Mouse (Mus musculus) right cerebral cortex, postnatal 14 days (tissue): ENCODE measurements around the gene Spdye4a.

ENCODE experiments used
- DNase-seq: peaks from one replicate; pipeline ENCODE4 v3.0.0; 2022

Spdye4a gene

DNA sequence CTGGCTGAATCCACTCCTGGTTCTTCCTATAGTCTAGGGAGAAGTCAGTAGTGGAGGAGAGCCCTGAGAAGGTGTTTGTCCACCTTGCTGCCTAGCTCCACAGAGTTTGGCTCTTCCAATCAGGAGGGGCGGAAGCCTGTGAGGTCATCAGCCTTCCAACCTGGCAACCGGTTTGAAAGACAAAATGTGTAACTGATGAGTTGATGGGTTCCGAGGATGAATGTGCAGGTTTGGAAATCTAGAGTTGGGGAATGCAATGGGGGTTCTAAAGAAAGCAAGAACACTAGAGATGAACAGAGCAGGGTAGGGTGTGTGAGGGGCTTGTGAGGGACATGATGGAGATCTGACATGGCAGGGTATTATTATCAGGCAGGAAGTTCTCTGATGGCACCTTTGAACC lies at the start of gene Spdye4a:
Gene Spdye4a, minus strand, starts transcription at position 101 of the 400 bp plus-strand sequence.
- no peak for DNase-seq

DNA sequence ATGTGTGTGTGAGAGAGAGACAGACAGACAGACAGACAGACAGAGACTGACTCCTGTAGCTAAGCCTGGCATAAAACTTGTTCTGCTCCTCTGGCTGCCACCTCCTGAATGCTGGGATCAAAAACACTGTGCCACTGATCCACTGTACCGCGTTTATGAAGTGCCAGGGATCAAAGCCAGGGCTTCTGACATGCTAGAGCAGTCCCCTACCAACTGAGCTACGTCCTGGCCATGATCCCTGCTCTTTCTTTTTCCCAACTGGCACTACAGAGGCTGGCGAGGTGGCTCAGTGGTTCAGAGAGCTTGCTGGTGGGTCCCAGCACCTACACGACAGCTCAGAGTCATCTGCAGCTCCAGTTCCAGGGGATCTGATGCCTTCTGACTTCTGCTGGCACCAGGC lies 49.1 kb upstream of the Spdye4a start:
- no peak for DNase-seq

DNA sequence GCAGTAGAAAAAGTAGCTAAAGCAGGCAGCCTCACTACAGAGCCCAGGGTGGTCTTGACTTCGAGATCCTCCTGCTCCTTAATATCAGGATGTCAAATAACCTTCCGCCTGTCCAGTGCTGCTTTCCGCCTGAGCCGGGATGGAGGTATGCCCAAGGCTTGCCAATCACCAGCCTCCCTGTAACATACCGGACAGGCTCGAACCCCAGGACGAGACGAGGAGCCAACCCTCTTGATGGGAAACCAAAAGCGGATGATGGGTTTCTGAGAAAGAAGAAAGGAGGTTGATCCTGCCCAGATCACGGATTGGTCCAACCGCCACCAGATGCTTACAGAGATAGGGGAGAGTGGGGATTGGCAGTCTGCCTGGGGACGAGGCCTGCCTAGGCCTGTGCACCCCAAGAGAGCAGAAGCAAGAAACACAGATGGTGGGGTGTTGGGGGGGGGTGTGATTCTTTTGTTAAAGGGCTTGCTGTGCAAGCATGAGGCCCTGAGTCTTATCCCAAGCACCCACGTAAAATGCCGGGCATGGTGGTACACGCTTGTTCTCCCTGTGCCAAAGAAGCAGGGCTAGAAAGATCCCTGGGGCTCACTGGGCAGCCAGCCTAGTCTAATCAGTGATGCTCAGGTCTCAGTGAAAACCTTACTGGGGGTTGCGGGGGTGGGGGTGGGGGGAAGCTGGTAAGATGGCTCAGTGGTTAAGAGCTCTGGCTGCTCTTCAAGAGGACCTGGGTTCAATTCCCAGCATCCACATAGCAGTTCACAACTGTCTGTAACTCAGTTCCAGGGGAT lies 46.0 kb upstream of the Spdye4a start:
- no peak for DNase-seq

DNA sequence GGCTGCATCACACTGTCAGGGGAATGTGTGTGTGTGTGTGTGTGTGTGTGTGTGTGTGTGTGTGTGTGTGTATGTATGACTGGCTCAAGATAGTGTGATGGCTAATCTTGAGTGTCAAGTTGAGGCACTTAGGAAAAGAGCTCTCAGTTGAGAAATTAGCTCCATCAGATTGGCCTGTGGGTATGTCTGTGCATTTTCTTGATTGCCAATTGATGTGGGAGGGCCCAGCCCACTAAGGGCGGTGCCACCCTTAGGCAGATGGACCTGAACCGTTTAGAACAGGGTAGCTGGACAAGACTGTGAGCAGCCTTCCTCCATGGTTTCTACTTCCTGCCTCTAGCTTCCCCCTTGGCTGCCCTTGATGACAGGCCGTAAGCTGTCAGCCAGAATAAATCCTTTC lies 45.4 kb upstream of the Spdye4a start:
- no peak for DNase-seq

DNA sequence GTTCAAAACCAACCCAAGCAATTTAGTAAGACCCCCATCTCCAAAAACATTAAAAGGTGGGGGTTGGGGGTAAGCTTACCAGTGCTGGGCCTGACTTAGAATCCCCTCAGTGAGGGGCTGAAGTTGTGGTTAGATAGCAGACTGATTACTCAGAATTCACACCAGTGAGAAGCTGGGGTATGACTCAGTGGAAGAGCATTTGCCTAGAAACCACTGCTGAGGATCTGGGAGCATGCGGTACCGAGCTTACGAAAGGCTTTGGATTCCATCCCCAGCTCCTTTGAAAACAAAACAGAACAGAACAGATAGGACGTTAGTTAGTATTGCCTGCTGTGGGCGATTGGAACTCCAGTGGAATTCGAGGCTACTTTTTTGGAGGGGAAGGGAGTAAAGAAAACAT lies 45.0 kb upstream of the Spdye4a start:
- DNase-seq = no peak

DNA sequence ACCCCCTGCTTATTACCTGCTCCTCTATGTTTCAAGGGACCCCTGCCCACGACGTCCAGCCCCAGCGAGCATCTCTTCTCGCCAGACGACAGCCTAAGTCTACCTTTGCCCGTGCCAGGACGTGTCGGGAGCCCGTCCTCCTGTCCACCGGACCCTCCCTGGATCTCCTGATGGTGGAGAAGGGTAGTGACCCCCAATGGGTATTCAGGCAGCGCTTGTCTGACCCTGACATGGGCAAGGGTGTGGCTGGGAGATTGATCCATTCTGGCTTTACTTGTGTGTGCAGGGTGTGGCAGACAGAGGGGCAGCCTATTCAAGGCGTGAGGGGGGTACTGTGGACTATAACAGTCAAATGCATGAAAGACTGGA lies 43.4 kb upstream of the Spdye4a start:
- no peak for DNase-seq

DNA sequence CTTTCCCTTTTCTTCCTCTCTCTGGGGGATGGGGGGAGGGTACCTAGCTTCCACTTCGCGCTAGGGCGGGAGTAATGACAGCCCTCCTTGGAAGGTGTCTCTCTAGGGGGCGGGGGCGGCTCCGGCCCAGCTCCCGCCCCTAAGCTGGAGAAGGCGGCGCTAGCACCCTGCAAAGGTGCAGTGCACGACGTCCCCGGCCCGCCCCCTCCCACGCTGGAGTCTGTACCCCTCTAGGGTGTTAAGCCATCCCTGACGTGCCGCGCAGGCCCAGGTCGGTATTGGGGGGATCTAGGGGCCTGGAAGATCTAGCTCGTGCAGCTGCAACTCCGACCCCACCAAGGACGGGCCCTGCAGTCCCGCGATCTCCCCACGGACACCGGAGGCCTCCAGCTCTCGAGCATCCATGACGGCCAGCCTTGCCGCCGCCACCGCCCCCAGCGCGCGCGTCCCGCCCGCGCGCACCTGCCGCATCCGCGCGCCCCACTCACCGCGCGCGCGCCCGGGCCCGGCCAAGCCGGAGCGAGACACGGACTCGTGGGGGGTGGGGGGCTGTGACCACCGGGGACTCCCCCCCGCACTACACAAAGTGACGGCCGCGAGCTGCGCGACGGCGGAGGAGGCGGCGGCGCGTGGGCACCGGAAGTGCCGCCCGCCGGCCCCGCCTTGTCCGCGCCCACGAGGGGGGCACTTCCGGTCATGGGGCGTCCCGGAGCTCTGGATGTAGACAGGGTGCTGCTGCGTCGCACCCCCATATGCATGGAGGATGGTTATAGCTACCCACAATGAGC lies 42.9 kb upstream of the Spdye4a start, which contains the start of gene Zfp316:
Gene Zfp316, minus strand, starts transcription at position 660 of the 788 bp plus-strand sequence.
- DNase-seq = peak; percentile 77

DNA sequence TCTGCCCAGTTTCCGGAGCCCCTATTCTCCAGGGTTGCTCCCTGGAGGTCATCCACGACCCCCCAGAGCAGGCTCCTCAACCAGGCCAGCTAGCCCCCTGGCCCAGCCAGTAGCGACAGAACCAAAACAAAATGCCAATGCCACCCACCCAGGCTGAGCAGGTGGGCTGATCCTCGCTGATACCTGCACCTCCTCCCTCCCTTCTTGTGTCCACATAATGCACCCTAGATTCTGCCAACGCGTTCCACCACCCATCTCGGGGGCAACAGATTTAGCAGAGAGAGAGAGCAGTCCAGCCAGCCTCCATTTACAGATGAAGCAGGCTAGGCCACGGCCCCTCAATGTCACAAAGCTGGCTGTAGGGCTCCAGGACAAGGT lies 42.3 kb upstream of the Spdye4a start:
- DNase-seq = no peak

DNA sequence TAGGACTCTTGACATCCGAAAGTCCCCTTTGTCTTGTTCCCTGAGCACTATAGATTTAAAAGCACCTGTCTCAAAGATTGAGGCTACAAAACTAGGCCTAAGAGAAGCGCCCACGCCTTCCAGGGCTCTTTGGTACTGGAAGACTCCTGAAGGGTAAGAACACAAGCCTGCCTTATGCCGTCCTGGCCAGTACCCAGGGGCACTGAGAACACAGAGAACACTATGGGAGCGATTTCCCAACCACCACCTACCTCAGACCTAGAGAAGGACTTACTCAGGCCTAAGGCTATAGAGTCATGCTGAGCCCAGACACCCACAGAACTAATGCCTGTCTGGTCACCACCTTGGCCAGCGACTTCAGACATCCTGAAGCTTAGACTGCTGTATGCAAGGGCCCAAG lies 40.1 kb upstream of the Spdye4a start:
- no peak for DNase-seq

DNA sequence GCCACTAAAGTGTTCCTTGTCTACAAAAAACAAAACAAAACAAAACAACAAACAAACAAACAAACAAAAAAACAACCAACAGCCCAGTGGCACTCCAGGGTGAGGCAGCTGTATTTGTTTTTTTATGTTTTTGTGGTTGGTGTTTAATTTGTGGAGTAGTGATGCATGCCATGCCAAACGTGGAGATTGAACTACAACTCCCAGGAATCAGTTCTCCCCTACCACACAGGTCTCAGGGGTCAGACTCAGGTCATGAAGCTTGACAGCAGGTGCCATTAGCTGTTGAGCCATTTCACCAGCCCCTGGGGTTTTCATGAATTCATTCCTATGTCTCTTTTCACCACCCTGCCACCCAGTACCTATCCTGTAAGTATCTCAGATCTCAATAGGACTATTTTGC lies 38.7 kb upstream of the Spdye4a start:
- DNase-seq = no peak

DNA sequence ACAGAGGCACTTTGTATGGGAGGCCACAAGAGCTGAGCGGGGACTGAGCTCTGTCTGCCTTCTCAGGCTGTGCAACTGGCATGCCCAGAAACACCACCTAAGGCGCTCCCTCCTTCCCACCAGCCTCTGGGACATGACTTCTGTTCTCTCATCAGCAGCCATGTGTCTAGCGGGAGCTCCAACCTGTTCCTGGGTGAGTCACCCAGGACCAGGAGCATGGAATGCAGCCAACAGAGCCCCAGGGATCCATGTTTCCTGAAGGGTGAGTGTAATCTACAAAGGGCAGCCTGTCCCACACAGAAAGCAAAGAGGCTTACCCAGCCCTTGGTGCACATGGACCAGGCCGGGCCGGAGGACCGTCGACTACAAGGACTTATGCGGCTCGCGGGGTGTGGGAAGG lies 38.0 kb upstream of the Spdye4a start:
- DNase-seq = peak; percentile 29

DNA sequence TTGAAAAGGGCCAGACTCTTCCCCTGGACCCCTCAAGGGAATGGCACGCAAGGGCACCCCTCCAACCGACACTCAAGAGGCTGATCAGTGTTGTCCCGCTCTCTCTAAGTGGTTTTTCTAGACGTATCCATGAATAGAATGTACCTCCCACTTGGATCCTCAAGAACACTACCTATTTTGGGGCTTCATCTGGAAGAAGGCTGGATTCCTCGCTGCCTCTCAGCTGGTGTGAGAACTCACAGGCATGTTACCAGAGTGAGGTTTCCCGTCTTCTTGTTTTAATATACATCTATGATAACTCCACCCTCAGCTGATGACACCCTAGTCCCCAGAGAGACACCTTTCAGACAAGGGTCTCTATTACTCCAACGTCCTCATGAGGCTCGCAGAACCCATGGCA lies 34.9 kb upstream of the Spdye4a start:
- DNase-seq = no peak

DNA sequence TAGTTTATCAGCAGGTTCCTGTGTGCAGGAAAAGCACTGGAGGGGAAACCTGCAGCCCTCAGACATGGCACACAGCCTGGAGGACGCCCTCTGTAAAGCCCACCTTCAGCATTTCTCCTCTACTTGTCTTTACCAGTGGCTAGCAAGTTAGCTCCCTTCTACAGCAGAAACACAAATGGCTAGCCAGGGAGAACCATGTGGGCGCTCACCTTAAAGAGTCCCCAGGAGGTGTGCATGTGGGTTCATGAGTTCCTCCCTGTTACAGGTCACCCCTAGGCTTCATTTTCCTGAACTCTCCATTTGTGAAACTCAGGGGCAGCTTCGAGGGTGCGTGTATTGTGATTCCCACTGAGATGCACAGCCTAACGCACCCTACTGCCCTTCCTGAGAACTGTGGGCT lies 29.1 kb upstream of the Spdye4a start:
- no peak for DNase-seq

DNA sequence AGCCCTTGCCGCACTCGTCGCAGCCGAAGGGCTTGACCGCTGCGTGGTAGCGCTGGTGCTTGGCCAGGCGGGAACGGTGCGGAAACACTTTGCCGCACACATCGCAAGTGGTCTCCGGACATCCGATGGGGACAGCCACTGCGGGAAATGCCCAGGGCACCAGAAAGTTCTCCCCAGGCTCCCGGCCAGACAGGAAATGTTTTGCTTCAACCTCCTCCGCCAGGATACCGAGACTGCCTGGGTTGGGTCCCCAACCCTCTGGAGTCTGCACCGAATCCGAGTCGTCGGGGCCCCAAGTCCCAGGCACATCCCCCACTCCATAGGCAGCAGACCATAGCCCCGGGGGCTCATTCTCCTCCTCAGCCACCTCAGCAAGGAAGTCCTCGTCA lies 28.4 kb upstream of the Spdye4a start:
- DNase-seq = no peak

DNA sequence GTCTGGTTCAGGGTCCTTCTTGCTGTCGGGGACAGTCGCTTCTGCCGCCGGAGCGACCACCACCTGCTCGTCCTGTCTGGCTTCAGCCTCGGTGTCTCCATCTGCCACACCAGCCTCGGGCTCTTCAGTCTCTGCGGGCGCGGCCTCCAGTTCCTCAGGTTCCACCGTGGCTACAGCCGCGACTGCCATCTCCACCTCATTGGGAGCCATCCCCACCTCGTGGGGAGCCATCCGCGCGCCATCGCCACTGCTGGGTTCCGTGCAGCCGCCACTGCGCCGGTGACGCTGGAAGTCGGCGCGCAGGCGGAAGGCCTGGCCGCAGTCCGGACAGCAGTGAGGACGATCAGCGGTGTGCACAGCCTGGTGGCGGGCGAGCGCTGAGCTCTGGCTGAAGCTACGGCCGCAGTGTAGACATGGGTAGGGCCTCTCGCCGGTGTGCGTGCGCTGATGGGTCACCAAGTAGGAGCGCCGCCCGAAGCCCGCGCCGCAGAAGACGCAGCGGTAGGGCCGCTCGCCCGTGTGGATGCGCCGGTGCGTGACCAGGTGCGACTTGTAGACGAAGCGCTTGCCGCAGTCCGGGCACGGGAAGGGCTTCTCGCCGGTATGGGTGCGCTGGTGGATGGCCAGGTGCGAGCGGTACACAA lies 27.9 kb upstream of the Spdye4a start:
- DNase-seq = no peak

DNA sequence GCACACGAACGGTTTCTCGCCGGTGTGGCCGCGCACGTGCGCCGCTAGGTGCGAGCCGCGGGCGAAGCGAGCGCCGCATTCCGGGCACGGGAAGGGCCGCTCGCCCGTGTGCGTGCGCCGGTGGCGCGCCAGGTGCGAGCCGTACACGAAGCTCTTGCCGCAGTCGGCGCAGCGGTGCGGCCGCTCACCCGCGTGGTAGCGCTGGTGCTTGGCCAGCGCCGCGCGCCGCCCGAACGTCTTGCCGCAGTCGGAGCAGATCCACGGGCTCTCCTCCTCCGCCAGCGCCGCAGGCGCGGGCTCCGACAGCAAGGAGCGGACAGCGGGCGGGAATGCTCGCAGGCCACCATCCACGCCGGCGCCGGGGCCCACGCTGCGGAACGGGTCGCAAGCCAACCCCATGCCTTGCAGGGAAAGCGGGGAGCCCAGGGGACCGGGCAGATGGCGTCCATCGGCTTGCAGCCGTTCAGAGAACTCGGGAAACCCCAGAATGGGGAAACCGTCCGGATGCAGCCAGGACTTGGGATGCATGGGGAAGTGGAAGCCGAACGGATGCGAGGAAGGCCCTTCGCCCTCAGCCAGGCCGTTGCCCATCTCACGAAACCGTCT lies 27.3 kb upstream of the Spdye4a start:
- peak; percentile 41 for DNase-seq

DNA sequence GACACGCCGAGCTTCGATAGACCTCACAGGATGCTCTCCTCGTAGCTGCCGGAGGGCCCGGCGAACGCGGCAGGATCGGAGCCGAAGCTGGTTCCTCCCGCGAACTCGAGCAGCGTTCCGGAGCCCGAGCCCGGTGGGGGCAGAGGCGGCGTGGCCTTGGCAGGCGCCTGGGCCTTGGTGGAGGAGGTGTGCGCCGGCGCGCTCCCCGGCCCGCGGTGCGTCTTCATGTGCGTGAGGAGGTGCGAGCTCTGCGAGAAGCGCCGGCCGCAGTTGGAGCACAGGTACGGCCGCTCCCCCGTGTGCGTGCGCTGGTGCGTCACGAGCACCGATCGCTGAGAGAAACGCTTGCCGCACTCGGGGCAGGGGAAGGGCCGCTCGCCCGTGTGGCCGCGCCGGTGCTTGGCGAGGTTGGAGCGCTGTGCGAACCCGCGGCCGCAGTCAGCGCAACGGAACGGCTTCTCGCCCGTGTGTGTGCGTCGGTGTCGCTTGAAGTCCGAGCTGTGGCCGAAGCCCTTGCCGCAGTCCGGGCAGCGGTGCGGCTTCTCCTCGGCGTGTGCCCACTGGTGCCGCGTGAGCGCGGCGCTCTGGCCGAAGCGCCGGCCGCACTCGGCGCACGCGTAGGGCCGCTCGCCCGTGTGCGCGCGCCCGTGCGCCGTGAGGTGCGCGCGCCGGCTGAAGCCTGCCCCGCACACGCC lies 26.6 kb upstream of the Spdye4a start:
- DNase-seq = peak; percentile 36

DNA sequence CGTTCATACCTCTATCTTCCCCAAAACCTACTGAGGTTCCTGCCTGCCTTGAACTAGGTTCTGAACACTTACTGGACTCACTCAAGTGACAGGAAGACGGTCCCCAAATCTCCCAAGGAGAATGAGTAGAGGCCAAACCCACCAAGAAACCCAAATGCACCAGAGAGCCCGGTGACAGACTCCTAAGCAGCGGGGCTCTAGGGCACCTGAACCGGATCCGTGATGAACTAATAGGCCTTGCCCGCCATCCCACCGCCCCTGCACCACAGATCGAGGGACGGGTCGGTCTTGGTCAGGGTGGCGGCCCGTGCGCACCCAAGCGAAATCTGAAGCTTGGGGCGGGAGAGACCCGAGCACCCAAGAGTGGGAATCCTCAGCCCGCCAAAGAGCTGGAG lies 26.1 kb upstream of the Spdye4a start:
- DNase-seq = no peak

DNA sequence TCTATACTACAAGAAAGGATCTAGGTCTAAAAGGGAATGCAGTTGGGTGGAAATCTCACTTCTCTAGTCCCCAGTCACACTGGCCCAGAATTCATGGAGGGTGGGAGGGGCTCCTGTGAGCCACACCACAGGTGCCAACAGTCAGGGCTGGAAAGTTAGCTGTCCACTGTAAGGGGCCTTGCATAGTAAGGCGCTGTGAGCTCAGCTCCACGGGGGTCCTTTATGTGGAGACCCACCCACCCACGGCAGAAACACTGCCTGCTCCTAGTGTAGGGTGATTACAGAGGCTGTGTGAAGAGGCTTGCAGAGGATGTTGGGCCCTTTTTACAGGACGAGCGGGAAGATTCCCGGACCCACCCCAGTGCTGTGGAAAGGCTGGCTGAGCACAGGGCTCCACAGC lies 25.3 kb upstream of the Spdye4a start:
- peak; percentile 5 for DNase-seq

DNA sequence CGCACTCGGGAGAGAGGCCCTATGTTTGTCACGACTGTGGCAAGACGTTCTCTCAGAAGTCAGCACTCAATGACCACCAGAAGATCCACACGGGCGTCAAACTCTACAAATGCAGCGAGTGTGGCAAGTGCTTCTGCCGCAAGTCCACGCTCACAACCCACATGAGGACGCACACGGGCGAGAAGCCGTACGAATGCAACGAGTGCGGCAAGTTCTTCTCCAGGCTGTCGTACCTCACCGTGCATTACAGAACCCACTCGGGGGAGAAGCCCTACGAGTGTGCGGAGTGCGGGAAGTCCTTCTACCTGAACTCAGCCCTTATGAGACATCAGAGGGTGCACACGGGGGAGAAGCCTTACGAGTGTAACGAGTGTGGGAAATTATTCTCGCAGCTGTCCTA lies 18.2 kb upstream of the Spdye4a start:
- DNase-seq = no peak

DNA sequence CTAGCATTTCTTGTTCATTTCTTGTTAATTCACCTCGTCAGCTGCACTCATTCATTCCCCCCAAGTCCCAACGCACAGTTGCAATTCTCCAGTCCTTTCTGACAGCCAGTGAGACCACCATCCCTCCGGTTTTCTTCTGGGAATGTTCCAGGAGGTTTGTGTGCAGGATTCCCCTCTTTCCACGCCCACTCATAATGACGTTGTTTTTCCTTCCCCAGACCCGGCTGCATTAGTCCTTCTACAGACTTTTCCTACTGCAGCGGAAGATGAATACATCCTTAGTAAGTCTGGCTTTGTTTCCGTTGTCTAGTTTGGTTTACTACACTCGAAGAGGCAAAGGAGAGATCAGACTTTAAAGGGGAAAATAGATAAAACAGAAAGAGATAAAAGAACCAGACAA lies 9.3 kb upstream of the Spdye4a start:
- no peak for DNase-seq

DNA sequence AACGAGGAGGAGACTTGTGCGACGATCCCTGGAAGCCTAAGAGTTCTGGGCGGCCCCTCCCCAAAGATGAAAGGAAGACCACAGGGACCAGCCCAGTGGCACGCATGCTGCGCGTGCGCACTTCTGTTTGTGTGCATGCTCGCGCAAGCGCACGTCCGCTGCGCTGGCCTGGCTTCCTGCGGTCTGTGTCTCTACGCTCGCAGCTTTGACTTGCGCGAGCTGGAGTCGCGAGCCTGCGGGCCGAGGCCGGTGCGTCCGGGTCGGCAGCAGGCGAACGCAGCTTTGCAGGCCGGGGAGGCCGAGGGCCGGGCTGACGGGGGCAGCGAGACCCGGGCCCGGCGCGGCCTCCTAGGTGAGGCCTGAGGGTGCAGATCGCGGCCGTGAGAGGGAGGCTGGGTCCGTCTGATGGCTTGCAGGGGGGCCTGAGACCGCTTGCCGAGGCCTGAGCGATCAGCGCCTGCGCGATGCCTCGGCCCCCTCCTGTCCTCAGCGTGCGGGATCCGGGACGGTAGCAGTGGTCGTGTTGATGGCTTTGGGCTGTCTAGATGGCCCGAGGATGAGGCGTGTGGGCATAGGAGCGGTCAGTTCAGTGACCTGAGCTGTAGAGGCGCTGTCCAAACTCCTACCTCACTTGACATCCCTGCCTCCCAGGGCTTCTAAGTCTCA lies 8.5 kb upstream of the Spdye4a start, which contains the start of gene Zfp12:
Gene Zfp12, plus strand, starts transcription at position 136 of the 666 bp plus-strand sequence.
- DNase-seq = peak; percentile 94
